Mouse (Mus musculus) c-Kit-positive CD71-negative TER-119-negative erythroid progenitor cells, embryonic 14.5 days (primary cell): ENCODE measurements around the gene Ogg1.
A peak's percentile ranks its signal among the peaks of the same experiment; 100 is the strongest.

Experiments
- DNase-seq: peaks from one replicate; pipeline ENCODE4 v3.0.0-alpha.2; 2013; ENCODE audit warnings: low read depth

Ogg1 gene

DNA sequence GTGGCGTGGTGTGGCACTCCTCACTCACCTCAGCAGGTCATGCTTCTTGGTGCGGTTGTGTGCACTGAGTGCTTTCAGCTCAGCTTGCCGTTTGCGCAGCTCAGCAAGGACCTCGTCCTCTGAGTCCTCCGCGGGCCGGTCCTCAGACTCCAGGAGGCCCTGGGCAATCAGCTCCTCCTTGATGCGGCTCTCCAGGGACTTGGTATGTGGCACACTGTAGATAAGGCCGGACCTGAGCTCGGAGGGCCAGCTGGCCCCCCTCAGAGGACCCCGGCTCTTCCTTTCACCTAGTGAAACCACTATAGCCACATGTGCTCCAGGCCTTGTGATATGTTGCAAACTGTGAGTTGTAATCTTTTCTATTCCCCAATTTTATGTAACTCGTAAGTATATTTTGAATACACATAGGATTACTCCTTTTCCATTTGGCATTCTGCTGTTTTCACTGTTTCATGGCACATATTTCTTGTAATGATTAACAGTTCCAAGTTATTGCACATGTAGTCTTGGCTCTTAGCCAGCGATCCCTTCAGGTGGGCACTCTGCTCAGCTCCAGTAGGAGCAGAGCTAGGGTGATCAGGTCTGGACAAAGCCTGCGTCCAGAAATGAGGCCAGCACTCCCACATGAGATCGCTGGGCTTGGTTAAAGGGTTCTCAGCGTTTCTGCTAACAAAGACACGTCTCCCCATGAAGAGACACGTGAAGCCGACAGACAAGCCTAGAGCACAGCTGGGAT lies 43.6 kb downstream of the Ogg1 start:
- DNase-seq = no peak

DNA sequence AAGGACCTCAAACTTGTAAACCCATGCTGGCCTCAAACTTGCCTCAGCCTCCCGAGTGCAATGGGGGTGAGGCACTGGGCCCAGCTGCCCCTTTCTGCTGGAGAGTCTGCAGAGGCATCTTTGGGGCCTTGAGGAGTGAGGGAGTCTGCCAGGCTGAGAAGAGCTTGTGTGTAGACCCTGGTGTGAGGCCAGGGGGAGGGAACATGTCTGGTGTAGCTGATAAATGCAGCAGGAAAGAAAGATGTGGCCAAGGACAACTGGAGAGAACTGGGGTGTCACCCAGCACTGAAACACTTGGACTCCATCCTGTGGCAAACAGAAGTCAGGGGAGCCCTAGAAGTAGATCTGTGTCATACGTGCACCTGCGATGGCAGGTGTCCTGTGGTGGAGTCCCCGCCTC lies 46.7 kb downstream of the Ogg1 start:
- no peak for DNase-seq

DNA sequence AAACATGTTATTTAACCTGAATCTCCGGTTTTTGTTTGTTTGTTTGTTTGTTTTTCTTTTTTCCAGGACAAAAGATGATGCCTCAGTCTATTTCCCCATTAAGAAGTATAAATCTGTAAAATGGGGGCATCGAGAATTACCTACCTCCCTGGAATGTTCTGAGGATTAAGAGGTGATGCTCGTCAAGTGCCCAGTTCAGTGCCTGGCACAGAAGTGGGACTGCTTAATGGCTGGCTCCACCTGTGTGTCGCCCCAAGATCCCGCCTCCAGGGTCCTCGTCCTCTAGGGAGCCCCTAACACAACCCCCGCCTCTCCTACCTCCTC lies 50.4 kb downstream of the Ogg1 start:
- DNase-seq = no peak

DNA sequence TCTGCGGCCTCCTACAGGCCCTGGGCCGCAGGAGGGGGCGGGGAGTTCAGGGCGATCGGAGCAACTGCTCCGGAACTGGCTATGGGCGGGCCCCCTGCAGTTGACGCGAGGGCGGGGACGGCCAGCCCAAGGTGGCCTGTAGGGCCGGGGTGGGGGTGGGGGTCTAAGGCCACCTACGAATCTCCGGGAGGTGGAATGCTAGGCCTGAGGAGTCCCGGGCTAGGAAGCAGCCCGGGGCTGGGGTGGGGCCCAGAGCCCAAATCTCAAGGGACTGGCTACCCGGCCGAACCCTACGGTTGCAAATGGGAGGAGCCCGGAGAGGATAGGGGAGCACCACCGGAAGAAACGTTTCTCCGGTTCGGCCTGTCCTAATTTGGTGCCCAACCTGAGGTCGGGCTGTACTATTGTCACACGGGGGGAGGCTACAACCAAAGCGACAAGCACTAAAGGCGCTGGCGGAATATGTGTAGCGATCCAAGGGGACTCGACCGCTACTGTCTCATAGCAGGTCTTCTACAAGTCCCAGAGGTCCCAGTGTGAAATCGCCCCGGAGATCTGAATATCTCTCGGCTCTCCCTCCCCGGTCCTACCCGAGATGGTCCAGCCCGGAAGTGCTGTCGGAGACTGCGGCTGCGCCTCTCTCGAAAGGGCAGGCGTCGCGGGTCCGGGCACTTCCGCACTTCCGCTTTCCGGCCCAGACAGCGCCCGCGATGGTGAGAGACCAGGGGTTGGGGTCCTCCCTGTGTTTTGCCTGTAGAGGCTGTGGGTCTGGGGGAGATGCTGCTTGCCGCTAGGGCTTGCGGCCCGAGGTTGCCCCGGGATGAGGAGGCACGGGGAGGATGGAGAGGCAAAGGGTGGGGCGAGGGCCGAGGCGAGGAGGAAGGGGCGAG lies 51.0 kb downstream of the Ogg1 start, which contains the start of the genes Tada3 and Arpc4:
Gene Tada3, minus strand, starts transcription at position 388 of the 890 bp plus-strand sequence.
Gene Arpc4, plus strand, starts transcription at position 620 of the 890 bp plus-strand sequence.
- DNase-seq = peak; percentile 87

DNA sequence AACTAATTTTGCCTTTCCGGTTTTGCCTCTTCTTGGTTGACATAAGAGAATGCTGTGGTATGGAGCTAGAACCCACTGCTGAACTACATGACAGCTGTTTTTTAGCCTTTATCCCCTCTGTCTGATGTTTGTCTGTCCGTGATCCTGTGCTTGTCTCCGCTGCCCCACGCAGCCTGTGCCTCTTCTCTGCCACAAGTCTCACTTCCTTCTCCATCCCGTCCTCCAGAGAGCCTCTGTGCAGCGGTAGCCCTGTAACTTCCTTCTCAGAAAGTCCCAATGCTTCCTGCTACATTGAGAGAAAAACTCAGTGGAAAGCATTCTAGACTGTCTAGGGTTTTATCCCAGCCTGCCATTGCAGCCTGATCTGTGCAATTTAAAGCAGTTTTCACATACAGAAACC lies 52.5 kb downstream of the Ogg1 start:
- DNase-seq = no peak

DNA sequence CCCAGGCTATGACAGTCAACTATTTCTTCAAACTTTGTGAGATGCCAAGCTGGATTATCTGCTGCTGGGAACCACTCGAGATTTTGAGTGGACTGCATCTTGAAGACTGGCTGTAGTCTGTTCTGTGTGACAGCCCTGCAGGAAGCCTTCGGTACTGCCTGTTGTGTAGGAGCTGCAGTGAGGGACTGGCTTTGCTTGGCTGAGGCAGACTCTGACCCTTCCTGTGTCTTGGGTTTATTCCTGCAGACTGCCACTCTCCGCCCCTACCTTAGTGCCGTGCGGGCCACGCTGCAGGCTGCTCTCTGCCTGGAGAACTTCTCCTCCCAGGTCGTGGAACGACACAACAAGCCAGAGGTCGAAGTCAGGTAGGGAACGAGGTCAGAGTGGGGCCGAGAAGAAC lies 53.7 kb downstream of the Ogg1 start:
- no peak for DNase-seq

DNA sequence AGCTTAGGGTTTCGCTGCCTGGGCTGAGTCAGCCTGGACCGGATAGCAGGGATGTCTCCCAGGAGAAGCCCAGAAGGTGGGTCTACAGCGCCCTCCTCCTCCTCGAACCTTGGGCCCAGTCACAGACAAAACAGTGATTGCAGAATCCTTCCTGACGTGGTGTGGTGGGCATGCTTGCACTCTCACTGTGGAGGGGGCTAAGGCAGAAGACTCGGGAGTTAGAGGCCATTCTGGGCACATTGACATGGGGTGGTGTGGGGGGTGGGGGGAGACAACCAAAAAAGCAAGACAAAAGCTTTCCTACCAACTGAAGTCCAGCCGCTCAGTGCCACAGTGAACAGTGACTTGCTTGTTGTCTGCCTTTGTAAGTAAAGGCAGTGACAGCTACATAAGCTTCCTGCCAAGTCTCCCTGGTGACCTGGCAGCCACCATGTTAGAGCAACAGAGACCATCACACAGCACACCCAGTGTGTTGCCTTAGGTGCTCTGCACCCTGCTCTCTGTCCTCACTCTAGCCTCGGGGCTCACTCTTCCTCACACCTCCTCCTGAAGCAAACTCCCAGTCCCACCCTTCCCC lies 57.7 kb downstream of the Ogg1 start:
- no peak for DNase-seq
